Mouse (Mus musculus) cortical plate, adult 2 months (tissue): Measurements from ENCODE around the gene Snx25.
"Not testable (repeated sequence)": the region's sequence is repeated elsewhere in the genome, so short reads cannot be mapped to it uniquely, and the experiment has no call there.

Experiments
- CTCF ChIP-seq: fragments of 200-500 bp; IDR thresholded peaks from 2 replicates; pipeline ENCODE4 v1.5.1; 2011; ENCODE audit warnings: mild to moderate bottlenecking, control low read depth, low read length; ENCODE audit not compliant: insufficient read depth; ENCODE audit errors: extremely low read depth
- POLR2A ChIP-seq: fragments of 200-500 bp; IDR thresholded peaks from 2 replicates; pipeline ENCODE4 v1.6.1; 2011; ENCODE audit warnings: mild to moderate bottlenecking, low read length, control low read depth; ENCODE audit not compliant: insufficient read depth; ENCODE audit errors: extremely low read depth

GRCm38 (mm10) chr8:46113421-46114170 lies 38.4 kb downstream of the Snx25 start:
- TF ChIP-seq POLR2A, CTCF: not testable (repeated sequence)
